Mouse (Mus musculus): ENCODE results near the gene Casp6. TPM values are rescaled to one million over a fixed set of nuclear protein-coding genes. Genes with fewer than 3 reads are reported as not detected.

The Casp6 gene
- polyA plus RNA-seq, 1 experiment from 2014 or later = 60.9 TPM

- Histone ChIP-seq H3K4me2 (no peak overlapping the region), H3K4me1 (no peaks in the 10 kb centered on the region), H3K9ac (no peak overlapping the region), H3K4me3 (replicated peaks) (no peak overlapping the region), H3K9me3 (no peaks in the 10 kb centered on the region), H3K27ac (no peak overlapping the region), H3K27me3 (no peaks in the 10 kb centered on the region), H3K36me3 (replicated peaks) (peaks cover 14% of the 10 kb centered on the region; the same call in 1 of the 2 replicates)
- no peak for ATAC-seq (ENCODE audit: low FRiP score)
- WGBS = 82% methylated on average over 5 of the region's 5 CpGs
These were observed 9.2 kb upstream of the Casp6 start for GRCm38 (mm10) chr3:129892003-129892402.

- WGBS = 98% methylated on average over 3 of the region's 3 CpGs
- H3K9ac ChIP-seq = no peak overlapping the region
- H3K27ac ChIP-seq = no peak overlapping the region
- ATAC-seq (ENCODE audit: low FRiP score) = no peak
- H3K27me3 ChIP-seq = no peaks in the 10 kb centered on the region
- H3K36me3 ChIP-seq (replicated peaks) = peaks cover 14% of the 10 kb centered on the region; the same call in 1 of the 2 replicates
- H3K4me1 ChIP-seq = no peaks in the 10 kb centered on the region
- H3K4me3 ChIP-seq (replicated peaks) = no peak overlapping the region
- no peak overlapping the region for H3K4me2 ChIP-seq
- no peaks in the 10 kb centered on the region for H3K9me3 ChIP-seq
These were observed 8.1 kb upstream of the Casp6 start for GRCm38 (mm10) chr3:129893143-129893542.

- H3K36me3 ChIP-seq (replicated peaks) = peaks cover 11% of the 10 kb centered on the region; the same call in 1 of the 2 replicates
- H3K4me2 ChIP-seq = no peak overlapping the region
- ATAC-seq (ENCODE audit: low FRiP score) = no peak
- no peak overlapping the region for H3K27ac ChIP-seq
- H3K9me3 ChIP-seq = no peaks in the 10 kb centered on the region
- H3K4me3 ChIP-seq (replicated peaks) = no peak overlapping the region
- 83% methylated on average over 6 of the region's 6 CpGs for WGBS
- peaks cover 5% of the 10 kb centered on the region; the same call in 1 of the 2 replicates for H3K4me1 ChIP-seq
- H3K27me3 ChIP-seq = no peaks in the 10 kb centered on the region
- H3K9ac ChIP-seq = no peak overlapping the region
These were observed 4.6 kb upstream of the Casp6 start for GRCm38 (mm10) chr3:129896591-129896990.

- Histone ChIP-seq H3K9me3 (no peaks in the 10 kb centered on the region), H3K4me3 (replicated peaks) (no peak overlapping the region), H3K36me3 (replicated peaks) (0 out of 2 replicates have a peak, but pooled peaks cover 4% of the 10 kb centered on the region), H3K27ac (no peak overlapping the region), H3K9ac (no peak overlapping the region), H3K4me1 (peaks cover 17% of the 10 kb centered on the region), H3K27me3 (no peaks in the 10 kb centered on the region), H3K4me2 (no peak overlapping the region)
- 69% methylated on average over 4 of the region's 4 CpGs for WGBS
- ATAC-seq (ENCODE audit: low FRiP score) = no peak
These were observed 2.3 kb upstream of the Casp6 start for GRCm38 (mm10) chr3:129898886-129899285.

- no peak overlapping the region for H3K9ac ChIP-seq
- 97% methylated on average over 3 of the region's 3 CpGs for WGBS
- H3K9me3 ChIP-seq = no peaks in the 10 kb centered on the region
- no peak overlapping the region for H3K4me3 ChIP-seq (replicated peaks)
- ATAC-seq (ENCODE audit: low FRiP score) = no peak
- no peak overlapping the region for H3K4me2 ChIP-seq
- H3K27ac ChIP-seq = no peak overlapping the region
- H3K4me1 ChIP-seq = peaks cover 17% of the 10 kb centered on the region
- peaks cover 11% of the 10 kb centered on the region for H3K36me3 ChIP-seq (replicated peaks)
- H3K27me3 ChIP-seq = no peaks in the 10 kb centered on the region
These were observed 2.1 kb downstream of the Casp6 start for GRCm38 (mm10) chr3:129903369-129903768.

GRCm38 (mm10) chr3:129903866-129904265 lies 2.6 kb downstream of the Casp6 start:
- ATAC-seq (ENCODE audit: low FRiP score) = no peak
- 87% methylated on average over 8 of the region's 8 CpGs for WGBS
- Histone ChIP-seq H3K9me3 (no peaks in the 10 kb centered on the region), H3K27ac (no peak overlapping the region), H3K9ac (no peak overlapping the region), H3K27me3 (no peaks in the 10 kb centered on the region), H3K4me1 (peaks cover 17% of the 10 kb centered on the region), H3K4me2 (no peak overlapping the region), H3K4me3 (replicated peaks) (no peak overlapping the region), H3K36me3 (replicated peaks) (peaks cover 15% of the 10 kb centered on the region)

GRCm38 (mm10) chr3:129904381-129905132 lies 3.3 kb downstream of the Casp6 start:
- no peaks in the 10 kb centered on the region for H3K27me3 ChIP-seq
- peaks cover 17% of the 10 kb centered on the region for H3K4me1 ChIP-seq
- no peak for ATAC-seq (ENCODE audit: low FRiP score)
- H3K9ac ChIP-seq = no peak overlapping the region
- no peak overlapping the region for H3K27ac ChIP-seq
- no peaks in the 10 kb centered on the region for H3K9me3 ChIP-seq
- 93% methylated on average over 7 of the region's 7 CpGs for WGBS
- H3K4me2 ChIP-seq = no peak overlapping the region
- peaks cover 22% of the 10 kb centered on the region for H3K36me3 ChIP-seq (replicated peaks)
- H3K4me3 ChIP-seq (replicated peaks) = no peak overlapping the region

- Histone ChIP-seq H3K9ac (no peak overlapping the region), H3K4me3 (replicated peaks) (no peak overlapping the region), H3K36me3 (replicated peaks) (peaks cover 51% of the 10 kb centered on the region), H3K27ac (no peak overlapping the region), H3K9me3 (no peaks in the 10 kb centered on the region), H3K4me1 (no peaks in the 10 kb centered on the region), H3K4me2 (no peak overlapping the region), H3K27me3 (no peaks in the 10 kb centered on the region)
- WGBS = 93% methylated on average over 14 of the region's 14 CpGs
- ATAC-seq (ENCODE audit: low FRiP score) = no peak
These were observed 10.8 kb downstream of the Casp6 start for GRCm38 (mm10) chr3:129912025-129912424.

- no peak overlapping the region for H3K27ac ChIP-seq
- WGBS = 91% methylated on average over 13 of the region's 13 CpGs
- H3K27me3 ChIP-seq = no peaks in the 10 kb centered on the region
- 0 out of 2 replicates have a peak, but pooled peaks cover 1% of the 10 kb centered on the region for H3K4me1 ChIP-seq
- H3K9ac ChIP-seq = no peak overlapping the region
- ATAC-seq (ENCODE audit: low FRiP score) = no peak
- H3K9me3 ChIP-seq = no peaks in the 10 kb centered on the region
- peaks cover 47% of the 10 kb centered on the region for H3K36me3 ChIP-seq (replicated peaks)
- no peak overlapping the region for H3K4me3 ChIP-seq (replicated peaks)
- no peak overlapping the region for H3K4me2 ChIP-seq
These were observed 12.0 kb downstream of the Casp6 start for GRCm38 (mm10) chr3:129913241-129913640.

- no peaks in the 10 kb centered on the region for H3K9me3 ChIP-seq
- H3K4me1 ChIP-seq = 0 out of 2 replicates have a peak, but pooled peaks cover 6% of the 10 kb centered on the region
- H3K27ac ChIP-seq = no peak overlapping the region
- H3K36me3 ChIP-seq (replicated peaks) = peaks cover 16% of the 10 kb centered on the region
- H3K4me3 ChIP-seq (replicated peaks) = no peak overlapping the region
- H3K4me2 ChIP-seq = no peak overlapping the region
- no peak for ATAC-seq (ENCODE audit: low FRiP score)
- no peak overlapping the region for H3K9ac ChIP-seq
- H3K27me3 ChIP-seq = no peaks in the 10 kb centered on the region; the same call in 1 of the 2 replicates
- WGBS = 83% methylated on average over 3 of the region's 3 CpGs
These were observed 16.2 kb downstream of the Casp6 start for GRCm38 (mm10) chr3:129917424-129917823.

GRCm38 (mm10) chr3:129918434-129918833 lies 17.2 kb downstream of the Casp6 start:
- Histone ChIP-seq H3K9me3 (no peaks in the 10 kb centered on the region), H3K4me1 (0 out of 2 replicates have a peak, but pooled peaks cover 6% of the 10 kb centered on the region), H3K27ac (no peak overlapping the region), H3K27me3 (no peaks in the 10 kb centered on the region; the same call in 1 of the 2 replicates), H3K4me2 (no peak overlapping the region), H3K9ac (no peak overlapping the region), H3K36me3 (replicated peaks) (peaks cover 8% of the 10 kb centered on the region; the same call in 1 of the 2 replicates), H3K4me3 (replicated peaks) (no peak overlapping the region)
- peak; percentile 87 for ATAC-seq (ENCODE audit: low FRiP score)
- WGBS = 12% methylated on average over 13 of the region's 13 CpGs

- H3K4me3 ChIP-seq (replicated peaks) = no peak overlapping the region
- no peaks in the 10 kb centered on the region; the same call in 1 of the 2 replicates for H3K27me3 ChIP-seq
- no peak overlapping the region for H3K27ac ChIP-seq
- H3K36me3 ChIP-seq (replicated peaks) = no peaks in the 10 kb centered on the region
- no peaks in the 10 kb centered on the region for H3K9me3 ChIP-seq
- H3K4me1 ChIP-seq = 0 out of 2 replicates have a peak, but pooled peaks cover 1% of the 10 kb centered on the region
- no peak overlapping the region for H3K4me2 ChIP-seq
- H3K9ac ChIP-seq = no peak overlapping the region
- 91% methylated on average over 7 of the region's 7 CpGs for WGBS
- ATAC-seq (ENCODE audit: low FRiP score) = no peak
These were observed 22.4 kb downstream of the Casp6 start for GRCm38 (mm10) chr3:129923581-129923980.

- Histone ChIP-seq H3K4me1 (no peaks in the 10 kb centered on the region), H3K4me2 (no peak overlapping the region), H3K27me3 (no peaks in the 10 kb centered on the region; the same call in 1 of the 2 replicates), H3K36me3 (replicated peaks) (no peaks in the 10 kb centered on the region), H3K27ac (no peak overlapping the region), H3K4me3 (replicated peaks) (no peak overlapping the region), H3K9me3 (no peaks in the 10 kb centered on the region), H3K9ac (no peak overlapping the region)
- ATAC-seq (ENCODE audit: low FRiP score) = no peak
- 94% methylated on average over 3 of the region's 3 CpGs for WGBS
These were observed 24.6 kb downstream of the Casp6 start for GRCm38 (mm10) chr3:129925861-129926260.

All from forebrain, embryonic 12.5 days (tissue).